Mouse (Mus musculus) right cerebral cortex, postnatal 10 days (tissue): ENCODE data around the gene Tbcb.
"Not testable (repeated sequence)": the region's sequence is repeated elsewhere in the genome, so short reads cannot be mapped to it uniquely, and the experiment has no call there.

Experiments used
- DNase-seq, 2 experiments: peaks; one replicate each; pipeline ENCODE4 v3.0.0; 2021; ENCODE audit warnings: low spot score in 2 of 2

The Tbcb gene

DNA sequence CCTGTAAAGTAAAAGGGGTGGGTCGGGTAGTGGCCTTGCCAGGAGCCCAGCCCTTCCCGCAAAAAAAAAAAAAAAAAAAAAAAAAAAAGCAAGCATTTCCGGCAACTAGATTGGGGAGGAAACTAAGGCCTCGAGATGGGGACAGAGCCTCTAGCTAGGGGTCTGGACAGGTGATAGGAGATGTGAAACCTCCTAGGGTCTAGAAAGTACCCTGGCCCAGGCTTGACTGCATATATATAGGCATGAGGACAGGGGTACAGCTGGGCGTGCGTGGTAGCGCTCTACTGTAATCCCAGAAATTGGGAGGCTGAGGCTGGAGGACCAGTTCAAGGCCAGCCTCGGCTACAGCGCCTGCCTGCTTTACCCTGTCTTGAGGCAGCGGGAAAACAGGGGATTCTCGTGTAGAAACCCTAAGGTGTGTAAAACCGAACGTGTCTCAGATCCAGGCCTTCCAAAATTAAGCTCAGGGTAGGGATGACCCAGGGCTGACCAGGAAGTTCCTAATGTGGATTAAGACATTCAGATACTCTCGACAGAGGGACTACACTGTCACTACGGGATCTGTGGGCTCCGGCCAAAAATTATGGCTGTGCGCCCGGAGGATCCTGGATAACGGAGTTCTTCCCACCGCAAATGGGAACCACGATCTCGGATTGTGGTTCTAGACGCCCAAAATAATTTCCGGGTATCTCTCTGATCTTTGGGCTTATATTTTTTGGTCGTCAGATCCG, 37.8 kb downstream of the Tbcb start:
- peak; percentile 69 to 71 for DNase-seq

DNA sequence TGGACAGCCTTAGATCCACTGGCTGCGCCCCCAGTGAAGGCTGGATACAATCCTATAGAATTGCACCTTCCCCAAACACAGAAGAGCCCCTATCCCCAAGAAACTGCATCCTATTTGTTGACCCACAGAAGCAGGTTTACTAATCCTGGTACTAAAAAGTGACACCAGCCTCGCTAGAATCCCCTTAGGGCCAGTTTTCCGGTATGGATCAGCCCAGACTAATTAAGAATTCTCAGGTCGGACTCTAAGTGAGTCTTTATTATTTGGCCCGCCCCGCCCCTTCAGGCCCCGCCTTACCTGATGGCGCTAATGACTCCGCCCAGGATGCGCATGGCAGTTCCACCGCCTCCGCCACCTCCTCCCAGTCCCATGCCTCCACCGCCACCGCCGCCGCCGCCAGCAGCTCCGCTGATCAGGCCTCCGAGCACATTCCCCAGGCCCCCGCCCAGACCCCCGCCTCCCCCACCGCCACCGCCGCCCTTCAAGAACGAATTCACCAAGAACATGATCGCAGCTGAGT, 38.4 kb downstream of the Tbcb start:
- DNase-seq = peak; percentile 82 to 83

DNA sequence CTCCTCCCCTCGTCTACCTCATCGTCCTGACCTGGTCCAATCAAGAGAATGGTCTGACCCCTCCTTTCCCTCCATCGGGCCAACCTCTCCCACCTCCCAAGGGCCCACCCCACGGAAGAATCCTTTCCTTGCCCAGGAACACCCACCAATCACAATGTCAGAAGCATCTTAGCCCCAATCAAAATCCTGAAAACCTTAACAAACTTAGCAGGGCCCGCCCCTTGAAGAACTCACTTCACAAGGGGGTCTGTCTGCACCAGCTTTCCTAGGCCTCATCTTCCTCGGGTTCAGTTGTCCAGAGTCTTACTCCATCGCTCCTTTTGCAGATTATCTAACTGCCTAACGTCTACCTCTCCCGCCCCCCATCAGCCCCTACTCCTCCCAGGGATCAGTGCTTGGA, 39.1 kb downstream of the Tbcb start:
- no peak for DNase-seq

DNA sequence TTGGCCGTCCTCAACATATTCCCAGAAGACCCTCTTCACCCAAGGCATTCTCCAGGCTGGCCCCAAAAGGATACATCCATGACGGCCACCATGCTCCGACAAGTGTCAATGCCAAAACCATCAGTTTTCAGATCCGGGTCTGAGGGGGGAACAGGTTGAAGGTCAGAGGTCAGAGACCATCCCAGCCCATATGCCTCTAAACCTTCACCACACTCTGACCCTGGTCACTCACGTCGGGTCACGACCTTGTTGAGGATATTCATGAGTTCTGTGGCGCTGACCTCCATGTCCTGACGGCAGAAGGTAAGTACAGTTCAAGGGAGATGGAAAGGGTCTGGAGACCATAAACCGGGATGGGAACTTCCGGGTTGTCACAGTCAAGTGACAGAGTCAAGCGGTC, 40.0 kb downstream of the Tbcb start:
- DNase-seq = peak; percentile 56 to 61

DNA sequence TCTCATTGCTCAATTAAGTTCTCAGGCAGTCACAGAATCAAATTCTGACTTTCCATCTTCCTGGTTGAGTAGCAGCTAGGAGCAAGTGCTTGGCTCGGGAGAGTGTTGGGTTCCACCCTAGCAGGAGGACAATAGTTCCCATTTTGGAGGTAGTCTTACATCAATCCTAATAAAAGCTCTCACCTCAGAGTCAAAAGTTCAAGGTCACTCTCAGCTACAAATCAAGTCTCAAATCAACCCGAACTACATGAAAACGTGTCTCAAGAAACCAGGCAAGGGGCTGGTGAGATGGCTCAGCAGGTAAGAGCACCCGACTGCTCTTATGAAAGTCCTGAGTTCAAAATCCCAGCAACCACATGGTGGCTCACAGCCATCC, 43.0 kb downstream of the Tbcb start:
- DNase-seq = no peak

DNA sequence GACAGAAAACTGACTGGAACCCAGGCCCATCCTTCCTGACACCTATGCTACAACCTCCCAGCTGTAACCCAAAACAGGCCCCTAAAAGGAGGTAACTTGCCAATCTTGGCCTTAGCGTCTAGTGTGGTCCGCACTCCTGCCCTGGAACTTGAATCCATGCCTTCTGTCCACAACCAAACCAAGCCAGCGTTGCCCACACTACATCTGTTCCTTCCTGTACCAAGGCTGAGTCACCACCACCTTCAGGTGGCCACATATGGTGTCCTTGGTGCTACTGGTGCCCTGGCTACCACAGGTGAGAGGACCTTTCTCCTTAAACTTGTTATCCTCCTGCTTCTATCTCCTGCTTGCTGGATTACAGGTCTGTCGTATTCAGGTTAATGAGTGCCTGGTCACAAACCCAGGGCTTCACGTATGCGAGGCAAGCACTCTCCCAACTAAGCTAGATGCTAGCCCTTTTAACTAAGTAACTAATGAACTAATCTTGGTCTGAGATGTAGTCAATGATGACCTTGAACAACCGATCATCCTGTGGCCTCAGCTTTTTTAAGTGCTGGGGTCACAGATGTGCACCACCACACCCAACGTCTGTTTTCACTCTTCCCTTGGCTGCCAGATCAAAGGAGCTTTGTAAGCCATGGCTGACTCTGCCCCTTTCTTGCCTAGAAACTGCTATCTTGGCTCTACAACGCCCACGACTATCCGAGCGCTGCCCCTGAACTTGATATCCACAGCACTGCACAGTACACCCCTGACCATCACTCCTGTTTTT, 43.5 kb downstream of the Tbcb start:
- DNase-seq = peak in 1 of 2 experiments; percentile 27

DNA sequence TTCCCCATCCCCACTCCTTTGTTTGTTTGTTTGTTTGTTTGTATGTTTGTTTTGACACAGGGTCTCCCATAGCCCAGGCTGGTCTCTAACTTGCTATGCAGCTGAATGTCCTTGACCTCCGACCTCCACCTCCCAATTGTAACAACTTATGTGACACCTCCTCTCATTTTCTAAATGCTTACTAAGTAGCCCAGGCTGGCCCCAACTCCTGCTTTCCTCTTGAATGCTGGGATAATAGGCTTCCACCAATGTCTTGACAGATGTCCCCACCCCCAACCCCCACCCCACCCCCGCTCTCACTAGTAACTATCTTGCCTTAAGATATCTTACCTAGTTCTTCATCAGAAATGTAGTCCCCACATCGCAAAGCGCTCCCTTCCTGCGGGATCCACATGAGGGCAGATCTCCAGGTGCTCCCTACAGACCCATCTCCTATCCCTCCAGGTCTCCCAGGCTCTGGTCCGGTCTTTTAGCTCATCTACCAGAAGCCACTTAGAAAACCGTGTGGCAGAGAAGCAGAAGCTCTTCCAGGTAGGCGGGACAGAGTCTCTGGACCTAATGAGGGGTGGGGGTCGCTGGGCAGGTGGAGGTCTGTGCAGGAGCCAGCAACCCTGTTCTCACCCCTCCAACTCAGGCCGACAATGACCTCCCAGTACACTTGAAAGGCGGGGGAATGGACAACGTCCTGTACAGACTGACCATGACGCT, 47.3 kb downstream of the Tbcb start:
- no peak for DNase-seq

DNA sequence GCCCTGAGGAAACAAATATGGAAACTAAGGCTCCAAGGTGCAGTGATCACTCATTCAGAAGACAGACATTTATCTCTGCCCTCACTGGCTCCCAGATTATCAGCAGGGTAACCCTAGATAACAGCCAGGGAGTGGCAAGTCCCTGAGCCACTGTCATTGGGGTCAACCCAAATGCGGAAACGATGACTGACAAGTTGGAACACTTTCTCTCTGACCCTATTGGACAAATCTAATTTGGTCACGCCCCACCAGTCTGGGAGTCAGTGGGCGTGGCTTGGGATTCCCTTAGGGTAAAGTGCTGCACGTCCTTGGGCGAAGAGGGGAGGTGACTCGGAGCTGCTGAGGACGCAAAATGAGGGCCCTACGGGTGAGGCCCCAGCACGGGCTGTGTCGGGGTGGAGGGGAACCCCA, 48.2 kb downstream of the Tbcb start, which contains the start of gene Cox7a1:
Gene Cox7a1 (plus strand): TSS at position 266 of the 411 bp plus-strand sequence.
- peak; percentile 76 to 78 for DNase-seq

DNA sequence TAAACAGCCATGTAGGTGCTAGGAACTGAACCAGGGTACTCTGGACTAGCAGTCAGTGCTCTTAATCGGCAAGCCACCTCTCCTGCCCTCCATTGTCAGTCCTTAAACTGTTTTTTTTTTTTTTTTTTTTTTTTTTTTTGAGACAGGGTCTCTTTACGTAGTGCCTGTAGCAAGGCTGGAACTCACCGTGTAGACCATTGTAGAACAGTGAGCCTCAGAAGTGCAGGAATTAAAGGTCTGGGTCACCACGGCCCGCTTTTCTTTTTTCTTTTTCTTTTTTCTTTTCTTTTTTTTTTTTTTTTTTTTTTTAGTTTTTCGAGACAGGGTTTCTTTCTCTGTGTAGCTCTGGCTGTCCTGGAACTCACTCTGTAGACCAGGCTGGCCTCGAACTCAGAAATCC, 48.9 kb downstream of the Tbcb start:
- DNase-seq = not testable (repeated sequence)

DNA sequence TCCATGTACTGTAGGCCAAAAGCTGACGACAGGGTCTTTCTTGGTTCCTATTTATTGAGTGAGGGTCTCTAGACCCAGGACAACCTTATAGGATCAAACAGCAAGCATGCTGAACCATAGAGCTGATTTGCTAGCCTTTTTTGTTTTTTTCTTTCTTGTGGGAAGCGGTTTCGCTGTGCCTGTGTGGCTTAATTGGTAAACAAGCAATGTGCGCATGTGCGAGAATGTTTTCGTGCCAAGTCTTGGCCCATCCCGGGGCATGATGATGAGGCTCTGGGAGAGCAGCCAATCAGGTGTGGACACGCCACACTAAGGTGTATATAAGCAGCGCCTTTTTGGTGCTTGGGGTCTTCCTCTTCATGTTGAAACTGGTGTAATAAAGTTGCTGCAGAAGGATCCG, 50.1 kb downstream of the Tbcb start:
- not testable (repeated sequence) for DNase-seq

DNA sequence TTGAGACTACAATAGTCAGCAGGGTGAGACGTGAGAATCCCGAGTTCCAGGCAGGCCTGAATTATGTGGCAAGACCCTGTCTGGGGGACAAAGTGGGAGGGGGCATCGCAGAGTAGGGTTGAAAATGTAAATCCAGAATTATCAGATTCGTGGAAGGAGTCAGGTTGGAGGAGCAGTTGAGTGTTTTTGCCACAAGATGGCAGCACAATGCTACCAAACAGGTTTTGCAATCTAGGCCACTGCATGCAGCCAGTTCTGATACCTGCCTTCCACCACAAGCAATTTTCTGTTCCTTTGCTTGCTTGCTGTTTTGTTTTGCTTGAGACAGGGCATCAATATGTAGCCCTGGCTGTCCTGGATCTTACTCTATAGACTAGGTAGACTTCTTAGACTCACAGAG, 50.8 kb downstream of the Tbcb start:
- DNase-seq = peak; percentile 83 to 84

DNA sequence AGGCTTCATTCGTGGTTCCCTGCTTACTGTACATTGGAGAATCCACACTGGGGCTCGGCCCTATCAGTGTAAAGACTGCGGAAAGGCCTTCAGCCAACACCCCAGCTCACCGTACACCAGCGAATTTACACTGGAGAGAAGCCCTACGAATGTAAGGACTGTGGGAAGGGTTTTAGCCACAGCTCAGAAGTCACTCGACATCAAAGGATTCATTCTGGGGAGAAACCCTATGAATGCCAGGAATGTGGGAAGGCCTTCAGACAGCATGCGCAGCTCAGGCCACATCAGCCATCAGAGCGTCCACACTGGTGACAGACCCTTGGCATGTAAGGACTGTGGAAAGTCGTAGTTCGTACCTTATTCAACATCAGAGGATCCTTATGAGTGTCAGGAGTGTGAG, 53.8 kb downstream of the Tbcb start:
- DNase-seq = no peak

DNA sequence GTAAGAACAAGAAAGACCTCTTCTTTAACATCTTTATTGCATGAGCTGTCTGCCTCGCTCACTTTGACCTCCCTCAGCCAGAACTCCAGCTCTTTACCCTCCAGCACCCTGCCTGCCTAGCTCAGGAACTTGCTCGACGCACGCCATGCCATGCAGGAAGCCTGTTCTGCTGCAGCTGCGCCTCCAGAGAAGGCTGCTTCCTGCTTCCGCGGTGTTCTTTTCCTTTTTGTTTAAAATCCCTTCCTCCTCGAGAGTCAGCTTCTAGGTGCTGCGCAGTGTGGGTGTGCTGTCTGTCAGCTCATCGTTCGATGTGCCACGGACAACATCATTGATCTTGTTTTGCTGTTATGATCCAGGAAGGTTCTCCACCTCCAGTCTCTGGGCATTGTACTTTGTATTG, 55.6 kb downstream of the Tbcb start:
- no peak for DNase-seq
